Mouse (Mus musculus) thymus, postnatal 25 days (tissue): Measurements from ENCODE around the gene Arhgdib.
A peak's percentile ranks its signal among the peaks of the same experiment; 100 is the strongest.
"Not testable (repeated sequence)": the region's sequence is repeated elsewhere in the genome, so short reads cannot be mapped to it uniquely, and the experiment has no call there.

Source experiments
- DNase-seq: peaks from one replicate; pipeline ENCODE4 v3.0.0; 2022

The Arhgdib gene

GRCm38 (mm10) chr6:136917885-136918284 lies 23.8 kb downstream of the Arhgdib start:
- no peak for DNase-seq

- DNase-seq: no peak
Observed at GRCm38 (mm10) chr6:136915721-136916395, 25.8 kb downstream of the Arhgdib start.

GRCm38 (mm10) chr6:136914234-136914633 lies 27.5 kb downstream of the Arhgdib start:
- DNase-seq: no peak

- DNase-seq: no peak
Observed at GRCm38 (mm10) chr6:136913384-136914126, 28.1 kb downstream of the Arhgdib start.

DNA sequence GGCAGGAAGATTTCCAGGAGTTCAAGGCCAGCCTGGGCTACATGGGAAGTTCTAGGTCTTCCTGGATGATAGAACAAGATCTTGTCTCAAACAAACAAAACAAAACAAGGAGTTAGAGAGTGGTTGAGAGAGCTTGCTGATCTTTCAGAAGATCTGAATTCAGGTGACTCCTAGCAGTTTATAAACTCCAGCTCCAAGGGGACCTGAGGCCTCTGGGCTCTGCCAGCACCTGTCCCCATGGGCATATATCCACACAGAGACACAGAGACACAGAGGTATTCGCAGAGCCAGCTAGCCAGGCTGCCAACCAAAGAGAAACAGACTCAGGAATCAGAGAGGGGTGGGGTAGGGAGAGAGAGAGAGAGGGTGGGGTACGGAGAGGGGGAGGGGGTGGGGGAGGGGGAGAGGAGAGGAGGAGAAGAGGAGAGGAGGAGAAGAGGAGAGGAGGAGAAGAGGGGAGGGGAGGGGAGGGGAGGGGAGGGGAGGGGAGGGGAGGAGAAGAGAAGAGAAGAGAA lies 28.9 kb downstream of the Arhgdib start:
- DNase-seq: no peak

DNA sequence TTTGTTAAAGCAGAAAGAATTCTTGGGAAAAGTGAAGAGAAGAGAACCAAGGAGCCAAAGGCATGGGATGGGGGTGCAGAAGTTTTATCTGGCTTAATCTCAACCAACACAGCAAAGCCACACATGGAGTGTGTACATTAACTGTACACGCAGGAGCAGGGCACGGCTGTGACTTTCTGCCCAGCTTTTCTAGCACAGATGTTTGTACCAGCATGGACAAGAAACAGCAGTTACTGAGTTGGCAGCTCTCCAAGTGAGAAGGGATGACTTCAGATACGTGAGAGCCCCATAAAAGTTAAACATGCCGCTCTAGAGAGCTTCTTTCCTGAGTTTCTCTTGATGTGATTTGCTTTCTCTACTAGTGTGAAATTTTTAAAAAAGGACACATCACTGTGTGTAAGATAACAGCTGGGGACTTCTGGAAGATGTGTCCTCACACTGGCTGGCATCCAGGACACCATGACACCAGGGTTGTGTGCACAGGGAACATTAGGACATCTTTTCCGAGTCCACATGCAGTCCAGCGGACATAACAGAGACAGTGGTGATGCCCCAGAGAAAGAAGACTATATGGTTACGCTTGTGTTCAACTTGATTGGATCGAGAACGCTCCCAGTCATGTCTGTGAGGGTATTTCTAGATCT lies 31.3 kb downstream of the Arhgdib start:
- DNase-seq: no peak

DNA sequence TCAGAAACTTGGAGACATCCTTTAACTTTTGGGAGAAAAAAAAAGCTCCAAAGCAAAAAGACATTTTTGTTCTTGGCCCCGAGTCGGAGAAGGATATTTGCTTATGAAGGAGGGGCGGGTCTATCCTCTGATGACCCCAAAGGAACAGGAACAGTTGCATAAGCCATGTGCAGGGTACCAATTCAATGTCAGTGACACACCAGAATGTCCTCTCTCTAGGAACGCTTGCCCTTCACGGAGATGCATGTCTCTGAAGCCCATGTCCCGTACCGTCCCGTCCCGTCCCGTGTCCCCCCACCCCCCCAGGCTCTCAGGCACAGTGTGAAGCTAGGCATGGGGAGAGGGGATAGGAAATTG lies 34.8 kb downstream of the Arhgdib start:
- no peak for DNase-seq

DNA sequence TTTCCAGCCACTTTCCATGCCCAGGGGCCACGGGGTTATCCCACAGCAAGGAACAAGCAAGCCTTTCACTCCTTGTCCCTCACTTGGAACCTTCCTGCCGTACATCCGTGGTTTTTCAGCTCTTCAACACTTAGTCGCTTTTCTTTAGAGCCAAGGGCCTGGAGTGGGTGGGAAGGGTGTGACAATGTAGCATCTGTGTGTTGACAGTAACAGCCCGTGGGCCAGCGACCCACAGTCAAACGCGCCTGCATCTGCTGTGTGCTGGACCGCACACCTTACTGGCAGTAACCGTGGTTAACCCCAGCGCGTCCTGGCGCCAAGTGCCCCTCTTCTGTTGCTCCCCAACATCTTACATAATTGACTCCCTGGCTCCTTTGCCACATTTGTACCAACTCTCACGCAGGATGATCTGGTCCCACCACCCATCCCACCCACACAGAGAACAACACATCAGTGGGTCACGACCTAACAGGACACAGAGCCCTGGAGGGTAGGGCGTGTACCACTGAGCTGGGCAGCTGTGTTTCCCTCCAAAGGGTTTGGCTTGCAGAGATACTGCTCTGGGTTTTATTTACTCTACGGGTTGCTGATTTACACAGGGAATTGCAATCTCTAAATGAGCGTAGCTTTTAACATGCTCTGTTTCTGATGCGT lies 35.3 kb downstream of the Arhgdib start:
- no peak for DNase-seq

- DNase-seq: no peak
Observed at GRCm38 (mm10) chr6:136903885-136904470, 37.7 kb downstream of the Arhgdib start.

DNA sequence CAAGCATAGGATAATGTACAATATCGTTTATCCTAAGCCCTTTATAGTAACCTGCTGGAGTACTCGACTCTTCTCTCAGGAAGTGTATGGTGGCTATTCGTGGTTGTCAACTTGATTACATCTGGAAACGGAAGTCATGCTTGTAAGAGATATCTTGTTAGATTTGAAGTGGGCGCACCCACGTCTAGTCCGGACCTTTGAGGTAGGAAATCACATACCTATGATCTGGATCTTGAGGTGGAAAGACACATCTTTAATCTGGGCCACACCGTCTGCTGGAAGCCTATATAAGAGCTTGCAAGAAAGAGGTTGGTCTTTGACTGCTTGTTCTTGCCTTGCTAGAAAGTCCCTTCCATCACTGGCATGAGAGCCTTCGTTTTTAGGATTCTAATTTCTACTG lies 39.2 kb downstream of the Arhgdib start:
- DNase-seq: no peak

GRCm38 (mm10) chr6:136901010-136901409 lies 40.7 kb downstream of the Arhgdib start:
- no peak for DNase-seq

- no peak for DNase-seq
Observed at GRCm38 (mm10) chr6:136900369-136901009, 41.2 kb downstream of the Arhgdib start.

DNA sequence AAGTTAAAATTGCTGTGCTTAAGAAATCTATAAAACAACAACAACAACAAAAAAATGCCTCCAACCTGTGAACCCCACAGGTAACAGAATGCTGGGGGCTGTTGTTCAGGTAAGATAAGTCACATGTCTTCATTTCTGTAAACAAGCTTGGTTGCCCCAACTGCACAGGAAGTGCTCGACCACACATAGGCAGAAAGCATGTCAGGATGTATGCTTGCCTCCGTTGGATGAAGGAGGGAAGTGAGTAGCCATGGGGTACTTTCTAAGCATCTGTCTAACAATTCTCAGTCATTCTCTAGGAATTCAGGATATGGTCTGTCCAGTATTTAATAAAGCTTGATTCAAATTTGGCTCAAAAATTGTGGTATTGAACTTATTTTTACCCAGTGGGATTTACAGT lies 42.7 kb downstream of the Arhgdib start:
- DNase-seq: peak; percentile 24

GRCm38 (mm10) chr6:136898222-136898621 lies 43.5 kb downstream of the Arhgdib start:
- DNase-seq: no peak

- no peak for DNase-seq
Observed at GRCm38 (mm10) chr6:136897789-136898188, 43.9 kb downstream of the Arhgdib start.

- no peak for DNase-seq
Observed at GRCm38 (mm10) chr6:136894532-136895339, 47.0 kb downstream of the Arhgdib start.

GRCm38 (mm10) chr6:136892002-136892401 lies 49.7 kb downstream of the Arhgdib start:
- no peak for DNase-seq

DNA sequence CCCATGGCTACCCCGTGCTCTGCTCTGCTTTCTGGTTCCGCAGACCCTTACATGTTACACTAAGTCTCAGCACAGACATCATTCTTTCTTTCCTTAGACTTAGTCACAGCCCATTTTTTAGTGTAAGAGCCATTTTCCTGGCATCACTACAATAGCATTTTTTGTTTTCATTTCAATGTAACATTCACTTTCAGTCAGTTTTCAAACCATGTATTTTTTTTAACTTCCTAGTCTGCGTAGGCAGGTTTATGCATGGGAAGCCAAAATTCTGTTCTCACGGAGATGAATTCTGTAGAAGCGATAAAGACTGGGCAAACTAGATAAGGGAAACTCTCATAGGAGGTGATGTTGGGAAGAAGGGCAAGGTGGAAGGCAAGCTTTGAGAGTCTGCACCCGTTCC lies 52.1 kb downstream of the Arhgdib start:
- no peak for DNase-seq

- DNase-seq: no peak
Observed at GRCm38 (mm10) chr6:136889067-136889466, 52.6 kb downstream of the Arhgdib start.

DNA sequence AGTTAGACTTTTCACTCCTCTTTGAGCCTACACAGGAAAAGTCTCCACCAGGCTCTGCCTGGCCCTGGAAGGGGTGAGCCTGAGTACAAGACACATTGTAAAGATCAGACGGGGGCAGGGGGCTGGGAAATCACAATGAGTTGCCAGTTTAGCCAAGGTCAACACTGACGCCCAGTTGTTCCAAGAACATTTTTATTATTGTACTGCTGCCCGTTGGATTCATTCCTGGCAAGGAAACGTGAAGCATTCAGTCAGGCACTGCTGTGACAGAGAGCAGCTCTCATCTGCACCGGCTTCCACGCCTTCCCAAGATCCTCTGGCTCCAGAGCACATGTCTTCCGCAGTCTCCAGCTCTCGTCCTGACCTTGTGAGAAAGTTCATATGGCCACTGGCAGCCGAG lies 53.8 kb downstream of the Arhgdib start:
- no peak for DNase-seq

DNA sequence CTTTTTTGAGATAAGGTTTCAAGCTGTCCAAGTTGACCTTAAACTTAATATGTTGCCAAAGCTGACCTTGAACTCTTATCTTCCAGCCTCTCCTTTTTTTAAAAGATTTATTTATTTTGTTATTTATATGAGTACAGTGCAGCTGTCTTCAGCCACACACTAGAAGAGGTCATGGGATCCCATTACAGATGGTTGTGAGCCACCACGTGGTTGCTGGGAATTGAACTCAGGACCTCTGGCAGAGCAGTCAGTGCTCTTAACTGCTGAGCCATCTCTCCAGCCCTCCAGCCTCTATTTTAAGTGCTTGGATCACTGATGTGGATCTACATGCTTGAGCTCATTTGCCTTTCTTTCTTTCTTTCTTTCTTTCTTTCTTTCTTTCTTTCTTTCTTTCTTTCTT lies 56.9 kb downstream of the Arhgdib start:
- not testable (repeated sequence) for DNase-seq

GRCm38 (mm10) chr6:136883961-136884360 lies 57.7 kb downstream of the Arhgdib start:
- DNase-seq: no peak
